In genomic region chr12:17646457-17646856, GRCm38 (mm10) we compare ENCODE assay signal across 21 mouse cellular contexts. TPM values are rescaled to one million over a fixed set of nuclear protein-coding genes. Genes with fewer than 3 reads are reported as not detected.
DNase-seq lines count a peak whose midpoint lies in the region; ATAC-seq and TF ChIP-seq lines count a peak whose summit lies in the region.
"Had no signal": no experiment of that assay in that cellular context is flagged by ENCODE, and none has a peak within 500 bp of the region (broad histone marks: within the 10 kb centered on the region; RNA-seq: fewer than 3 reads in every experiment).

No protein-coding gene starts in this region.

- 54% methylated on average over 6 of the region's 6 CpGs for WGBS in hindbrain, postnatal 0 days
- WGBS in hindbrain, embryonic 12.5 days, result 75% methylated on average over 6 of the region's 6 CpGs
- 65% methylated on average over 6 of the region's 6 CpGs for WGBS in heart, embryonic 11.5 days (ENCODE audit: insufficient replicate concordance)

- H3K36me3 ChIP-seq in hindbrain, postnatal 0 days (ENCODE audit: insufficient read depth, low read length), result no peaks in the 10 kb centered on the region
- H3K36me3 ChIP-seq in hindbrain, embryonic 12.5 days, result no peaks in the 10 kb centered on the region
- H3K36me3 ChIP-seq in heart, embryonic 11.5 days (ENCODE audit: control insufficient read depth, insufficient read depth, low read length), result no peaks in the 10 kb centered on the region
- H3K36me3 ChIP-seq: G1E had no signal

- no peaks in the 10 kb centered on the region for H3K27me3 ChIP-seq in hindbrain, postnatal 0 days (ENCODE audit: insufficient read depth, low read length)
- no peaks in the 10 kb centered on the region for H3K27me3 ChIP-seq in hindbrain, embryonic 12.5 days
- no peaks in the 10 kb centered on the region for H3K27me3 ChIP-seq in heart, embryonic 11.5 days (ENCODE audit: control insufficient read depth, insufficient read depth, low read length)
- H3K27me3 ChIP-seq: CH12.LX, Patski had no signal

- ATAC-seq in hindbrain, postnatal 0 days, result no peak
- no peak for ATAC-seq in hindbrain, embryonic 12.5 days (ENCODE audit: low FRiP score)
- ATAC-seq in heart, embryonic 11.5 days (replicated peaks; ENCODE audit: insufficient number of reproducible peaks, low FRiP score, low TSS enrichment), result no peak
- ATAC-seq: activated CD4-positive, CD25-positive, alpha-beta regulatory T cell, adult 4 months; CD4-positive, CD25-positive, alpha-beta regulatory T cell, adult 4 months; Patski had no signal

- no peak overlapping the region for H3K4me3 ChIP-seq in hindbrain, postnatal 0 days (ENCODE audit: low read length)
- no peak overlapping the region for H3K4me3 ChIP-seq in hindbrain, embryonic 12.5 days
- H3K4me3 ChIP-seq in heart, embryonic 11.5 days (ENCODE audit: low read depth, low read length), result no peak overlapping the region

- DNase-seq in hindbrain, postnatal 0 days (ENCODE audit: low spot score), result peak; percentile 5
- peak; percentile 52 for DNase-seq in fat pad, adult 2 months (ENCODE audit: extremely low read depth, low read depth, low spot score)
- DNase-seq in gonadal fat pad, adult 2 months (ENCODE audit: low read depth), result peak; percentile 60
- no peak for DNase-seq in adrenal gland, adult 2 months
- DNase-seq: adrenal gland, adult 8-10 months; adrenal gland, postnatal 10 days; adrenal gland, postnatal 14 days; adrenal gland, postnatal 25 days; adrenal gland, postnatal 36 days; B cell, adult 2 months; cerebellum, adult 11 months; cerebellum, adult 11-12 months; cerebellum, adult 18-20 months; cerebellum, adult 2 months had no signal

- no peaks in the 10 kb centered on the region for H3K9me3 ChIP-seq in hindbrain, postnatal 0 days (ENCODE audit: low read length)
- H3K9me3 ChIP-seq in hindbrain, embryonic 12.5 days (replicated peaks), result no peaks in the 10 kb centered on the region
- H3K9me3 ChIP-seq in heart, embryonic 11.5 days (replicated peaks; ENCODE audit: control insufficient read depth, low read length), result no peaks in the 10 kb centered on the region; the same call in 1 of the 2 replicates

- H3K9ac ChIP-seq in hindbrain, postnatal 0 days (replicated peaks; ENCODE audit: low read length), result no peak overlapping the region
- H3K9ac ChIP-seq in hindbrain, embryonic 12.5 days, result no peak overlapping the region
- no peak overlapping the region for H3K9ac ChIP-seq in heart, embryonic 11.5 days (ENCODE audit: low read depth, low read length)

- no peak for TF ChIP-seq CTCF in hindbrain, postnatal 0 days (IDR thresholded peaks at IDR 0.05; ENCODE audit: low read depth)

- no peaks in the 10 kb centered on the region for H3K4me1 ChIP-seq in hindbrain, postnatal 0 days (ENCODE audit: insufficient read depth, low read length)
- H3K4me1 ChIP-seq in hindbrain, embryonic 12.5 days, result peaks cover 4% of the 10 kb centered on the region
- no peaks in the 10 kb centered on the region for H3K4me1 ChIP-seq in heart, embryonic 11.5 days (ENCODE audit: control insufficient read depth, insufficient read depth, low read length)

- no peak overlapping the region for H3K4me2 ChIP-seq in hindbrain, postnatal 0 days (ENCODE audit: low read depth, low read length)
- H3K4me2 ChIP-seq in hindbrain, embryonic 12.5 days (replicated peaks), result no peak overlapping the region
- no peak overlapping the region for H3K4me2 ChIP-seq in heart, embryonic 11.5 days

- H3K27ac ChIP-seq in hindbrain, postnatal 0 days, result no peak overlapping the region
- no peak overlapping the region for H3K27ac ChIP-seq in hindbrain, embryonic 12.5 days
- no peak overlapping the region for H3K27ac ChIP-seq in heart, embryonic 11.5 days (ENCODE audit: low read depth, low read length)

RNA-seq across cellular contexts. Expression of gene Hpcal1, which starts 44.2 kb away (rescaled TPM):
- total RNA-seq in hindbrain, postnatal 0 days (2014; rRNA removed), result 93.9 and 95.2 TPM in 2 replicates
- polyA plus RNA-seq in hindbrain, postnatal 0 days (2015; fragmentation: Nextera tagmentation; extraction: Ambion mirVana), result 171 and 180 TPM in 2 replicates
- 42.8 and 48.9 TPM in 2 replicates for polyA plus RNA-seq in hindbrain, embryonic 12.5 days (2016; fragmentation: Nextera tagmentation; extraction: Ambion mirVana)
- polyA plus RNA-seq in gonadal fat pad, adult 2 months (2012; rRNA removed), result 136 and 141 TPM in 2 replicates
- 22.1 and 22.9 TPM in 2 replicates for polyA plus RNA-seq in heart, embryonic 11.5 days (2014; fragmentation: Nextera tagmentation; extraction: Ambion mirVana)
- total RNA-seq in adrenal gland, adult 2 months (2021), result 10 to 100 TPM; 24.2 to 26.0 TPM
- 31.7 and 33.5 TPM in 2 replicates for polyA plus RNA-seq in adrenal gland, adult 2 months (2012; rRNA removed)
- total RNA-seq: G1E had no signal
- polyA plus RNA-seq: G1E had no signal
